Mouse (Mus musculus): ENCODE data around the gene Ppfibp1.

The Ppfibp1 gene

DNA sequence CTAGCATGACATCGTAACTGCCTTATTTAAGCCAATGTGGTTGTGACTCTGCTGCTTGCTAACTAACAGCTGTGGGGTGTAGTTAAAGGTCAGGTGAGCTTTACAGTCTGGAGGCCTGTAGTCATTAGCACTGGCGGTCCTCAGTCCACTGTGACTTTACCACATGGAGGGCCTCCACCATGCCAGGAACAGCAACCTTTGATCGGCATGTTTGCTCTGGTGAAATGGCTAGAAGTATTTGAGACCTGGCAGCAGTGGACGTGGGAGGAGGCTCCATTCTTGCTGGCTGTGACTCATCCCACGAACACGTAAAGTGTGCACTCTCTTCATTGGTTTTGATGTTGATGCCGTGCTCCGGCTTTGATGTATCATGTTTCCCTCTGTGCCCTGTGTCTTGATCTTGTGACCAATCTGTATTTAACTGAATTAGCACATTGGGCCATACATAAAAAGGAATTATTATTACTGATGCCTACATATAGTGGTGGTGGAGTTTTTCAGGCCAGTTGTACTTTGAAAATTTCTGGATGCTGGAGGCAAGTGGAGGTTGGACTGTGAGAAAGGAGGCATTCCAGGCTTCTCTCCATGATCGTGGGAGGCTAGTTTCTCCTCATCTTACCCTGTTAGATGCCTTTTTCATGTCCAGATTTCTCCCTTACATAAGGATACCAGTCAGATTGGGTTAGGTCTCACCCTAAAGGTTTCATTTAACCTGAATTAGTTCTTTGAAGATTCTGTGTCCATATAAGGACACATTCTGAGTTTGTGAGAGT, 71.8 kb downstream of the Ppfibp1 start:
- no peak for DNase-seq (ENCODE audit: low read depth)

DNA sequence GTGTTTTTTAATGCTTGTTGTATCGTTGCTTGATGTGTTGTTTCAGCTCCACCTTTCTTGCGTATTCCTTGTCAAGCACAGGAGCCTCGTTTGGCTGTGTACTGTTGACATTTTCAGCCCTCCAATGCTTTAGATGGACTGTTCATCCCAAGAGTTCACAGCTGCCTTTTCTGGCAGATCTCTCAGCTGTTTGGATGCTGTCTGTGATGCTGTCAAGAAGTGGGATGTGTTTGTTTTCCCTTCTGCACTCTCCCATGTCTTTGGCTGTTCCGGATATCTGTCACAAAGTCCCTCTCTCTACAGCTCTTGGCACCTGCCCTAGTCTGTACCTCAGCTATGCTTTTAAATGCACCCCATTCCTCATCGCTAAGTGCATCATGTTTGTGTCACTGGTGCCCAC, 72.7 kb downstream of the Ppfibp1 start:
- DNase-seq (ENCODE audit: low read depth): no peak

DNA sequence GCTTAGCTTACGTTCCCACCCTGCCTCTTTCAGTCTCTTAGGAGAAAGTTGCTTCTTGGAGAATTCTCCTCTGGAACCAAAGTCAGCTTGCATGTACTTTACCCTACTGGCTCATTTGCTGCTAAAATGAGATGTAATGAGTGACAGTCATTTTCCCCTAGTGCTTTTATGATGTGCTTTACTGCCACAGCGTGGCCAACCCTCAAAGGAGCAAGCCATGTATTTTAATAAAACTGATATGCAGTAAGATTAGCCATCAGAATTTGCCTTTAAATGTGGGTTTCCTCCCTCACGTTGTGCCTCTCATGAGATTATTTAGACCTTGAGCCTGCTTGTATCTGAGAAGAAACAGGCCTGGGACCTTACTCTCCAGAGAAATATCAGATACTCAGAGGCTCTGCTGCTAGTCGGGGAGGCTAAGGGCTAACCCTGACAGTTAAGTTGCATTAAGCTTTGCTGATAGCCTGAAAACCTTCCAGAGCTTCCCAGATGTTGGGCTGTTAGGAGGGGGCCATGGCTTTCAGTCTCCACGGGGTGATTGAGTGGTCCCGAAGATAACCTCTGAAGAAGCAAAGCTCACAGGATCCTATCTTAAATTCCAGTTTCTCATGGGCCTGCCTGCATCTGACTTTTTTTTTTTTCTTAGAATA, 73.7 kb downstream of the Ppfibp1 start:
- DNase-seq (ENCODE audit: low read depth): no peak

DNA sequence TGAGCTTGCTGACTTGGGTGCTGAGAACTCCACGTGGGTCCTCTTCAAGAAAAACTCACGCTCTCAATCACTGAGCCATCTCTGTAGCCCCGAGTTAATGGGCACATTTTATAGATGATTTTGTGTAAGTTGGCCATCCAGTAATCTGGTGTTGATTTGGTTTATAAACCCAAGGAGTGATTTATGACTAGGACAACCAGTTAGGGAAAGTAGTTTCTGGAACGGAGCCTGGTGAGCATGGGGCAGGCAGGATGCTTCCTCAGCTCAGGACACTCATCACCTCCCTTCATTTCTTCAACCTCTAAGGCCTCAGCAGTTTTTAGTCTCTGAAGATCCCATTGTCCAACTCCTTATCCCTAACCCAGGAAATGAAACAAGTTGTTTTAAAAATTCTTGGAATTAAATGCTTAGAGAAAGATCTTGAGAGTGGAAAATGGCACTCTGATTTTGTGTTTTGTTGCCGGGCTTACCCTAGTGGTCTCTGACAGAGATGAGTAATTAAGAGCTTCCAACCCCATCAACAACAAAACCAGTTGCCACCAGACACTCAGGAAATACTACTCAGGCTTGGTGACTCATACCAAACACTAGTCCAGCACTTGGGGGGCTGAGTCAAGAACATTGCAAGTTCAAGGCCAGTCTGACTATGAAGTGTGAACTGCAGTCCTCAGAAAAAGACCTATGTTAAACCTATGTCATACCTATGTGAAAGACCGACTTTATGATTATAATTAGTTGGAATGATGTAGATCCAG, 75.3 kb downstream of the Ppfibp1 start:
- no peak for DNase-seq (ENCODE audit: low read depth)

DNA sequence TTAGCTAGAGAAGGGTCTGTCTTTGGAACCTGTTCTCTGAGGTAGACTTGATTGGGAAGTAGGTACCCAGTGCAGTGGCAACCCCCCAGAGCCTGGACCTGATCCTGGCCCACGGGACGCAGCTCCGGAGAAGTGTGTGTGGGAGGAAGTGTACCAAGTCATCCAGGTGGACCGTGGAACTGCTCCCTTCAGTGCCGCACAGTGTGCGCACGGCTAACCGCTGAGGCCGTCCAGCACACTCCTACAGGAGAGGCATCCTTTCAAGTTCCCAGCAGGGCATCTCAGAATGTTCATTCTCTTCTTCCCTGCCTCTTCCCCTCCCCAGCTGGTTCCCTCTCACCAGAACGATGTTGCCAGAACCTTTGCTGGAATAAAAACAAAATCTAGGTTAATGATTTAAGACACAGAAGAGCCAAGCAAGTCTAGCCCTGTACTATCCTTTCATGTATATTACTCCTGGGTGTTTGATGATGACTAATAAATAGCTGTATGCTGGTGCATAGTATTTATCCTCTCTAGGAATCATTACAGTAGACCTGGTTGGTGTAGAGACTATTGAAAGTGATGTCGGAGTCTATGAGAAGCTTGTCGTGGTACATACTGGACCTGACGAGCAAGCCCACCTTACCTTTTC, 77.0 kb downstream of the Ppfibp1 start:
- DNase-seq (ENCODE audit: low read depth): no peak

DNA sequence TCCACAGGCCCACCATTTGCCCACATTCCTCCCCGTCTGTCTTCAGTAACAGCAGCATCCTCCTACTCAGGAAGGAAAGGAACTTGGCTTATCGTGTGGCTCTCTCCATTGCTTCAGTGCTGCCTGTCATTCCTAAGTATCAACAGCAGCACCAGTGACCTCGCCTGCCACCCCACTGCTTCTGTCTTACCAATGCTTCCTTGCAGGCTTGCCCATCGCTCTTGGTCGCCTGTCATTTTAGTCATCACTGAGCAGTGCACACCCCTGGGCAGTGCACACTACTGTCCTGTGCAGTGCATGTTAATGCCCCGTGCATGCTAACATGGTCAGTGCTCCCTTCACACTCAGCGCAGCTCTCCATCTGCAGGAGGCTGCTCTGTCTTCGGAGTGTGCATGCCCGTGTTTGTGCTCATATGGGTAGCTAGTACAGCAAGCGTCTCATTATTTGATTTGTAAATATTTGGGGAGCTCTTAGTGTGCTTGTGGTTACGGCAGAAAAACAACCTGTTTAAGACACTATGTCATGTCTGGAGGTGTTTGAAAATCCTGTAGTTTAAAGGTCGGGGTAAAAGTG, 78.2 kb downstream of the Ppfibp1 start:
- DNase-seq (ENCODE audit: low read depth): no peak

DNA sequence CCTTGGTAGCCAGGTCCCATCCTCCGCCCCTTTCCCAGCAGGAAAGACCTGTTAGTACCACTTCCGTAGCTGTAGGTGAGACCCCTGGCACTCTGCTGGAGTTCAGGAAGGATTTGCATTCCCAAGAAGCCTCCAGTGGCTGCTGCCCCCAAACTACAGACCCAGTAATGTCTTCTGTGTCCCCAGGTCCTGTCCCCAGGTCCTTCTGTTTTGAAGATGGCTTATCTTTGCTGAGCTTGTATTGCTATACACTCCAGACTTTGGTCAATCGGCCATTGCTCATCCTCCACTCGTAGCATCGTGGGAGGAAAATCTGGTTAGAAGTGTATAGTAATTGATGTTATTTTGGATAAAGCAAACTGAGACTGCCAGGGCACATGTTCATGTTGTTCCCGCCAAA, 79.5 kb downstream of the Ppfibp1 start:
- no peak for DNase-seq (ENCODE audit: low read depth)

DNA sequence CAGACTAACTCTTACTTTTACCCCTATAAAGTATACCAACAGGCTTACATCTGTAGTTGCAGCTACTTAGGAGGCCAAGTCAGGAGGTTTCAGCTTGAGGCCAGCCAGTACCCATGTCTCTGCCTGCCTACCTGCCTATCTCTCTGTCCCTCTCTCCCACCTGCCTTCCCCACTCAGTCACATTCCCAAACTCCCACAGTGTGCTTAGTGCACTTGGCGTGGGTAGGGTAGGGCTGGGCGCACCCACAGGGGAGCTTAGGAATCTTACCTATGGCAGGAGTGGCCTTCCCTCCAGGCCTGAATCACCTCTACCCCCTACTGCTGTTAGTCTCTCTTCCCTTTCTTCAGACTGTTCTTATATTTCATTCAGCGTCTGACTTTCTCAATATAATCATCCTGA, 82.5 kb downstream of the Ppfibp1 start:
- no peak for DNase-seq (ENCODE audit: low read depth)

DNA sequence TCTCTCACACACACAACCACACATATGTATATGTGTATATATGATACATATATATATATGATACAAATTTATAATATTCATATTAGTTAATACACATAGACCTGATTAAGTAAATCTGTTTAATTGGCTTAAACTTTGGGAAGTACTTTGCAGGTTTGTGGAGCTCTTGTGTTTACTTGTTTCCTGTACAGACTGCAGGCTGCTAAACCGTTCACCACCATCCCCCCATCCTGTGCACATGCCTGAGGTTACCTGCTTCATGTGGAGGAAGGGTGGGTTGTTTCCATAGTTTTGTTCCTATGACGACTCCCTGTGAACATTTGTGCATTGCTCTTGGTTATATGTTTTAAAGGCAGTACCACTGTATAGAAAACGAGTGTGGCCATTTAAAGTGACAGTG, 83.1 kb downstream of the Ppfibp1 start:
- DNase-seq (ENCODE audit: low read depth): no peak

DNA sequence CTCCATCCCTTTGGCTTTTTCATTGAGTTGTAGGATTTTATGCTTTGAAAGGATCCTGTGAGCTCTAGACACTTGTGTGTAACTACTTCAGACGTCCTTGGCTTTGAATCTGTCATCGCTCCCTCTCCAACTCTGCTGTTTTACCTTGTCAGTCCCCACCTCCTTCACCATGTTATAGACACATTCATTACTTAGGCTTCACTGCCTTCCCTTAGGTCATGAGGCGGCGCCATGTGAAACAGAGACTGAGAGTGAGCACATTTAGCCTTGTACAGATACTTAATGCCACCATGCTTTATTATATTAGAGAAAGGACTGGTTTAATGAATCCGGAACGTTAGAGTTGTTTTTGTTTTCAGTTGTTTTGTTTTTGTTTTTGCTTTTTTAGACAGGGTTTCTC, 83.7 kb downstream of the Ppfibp1 start:
- DNase-seq (ENCODE audit: low read depth): no peak

DNA sequence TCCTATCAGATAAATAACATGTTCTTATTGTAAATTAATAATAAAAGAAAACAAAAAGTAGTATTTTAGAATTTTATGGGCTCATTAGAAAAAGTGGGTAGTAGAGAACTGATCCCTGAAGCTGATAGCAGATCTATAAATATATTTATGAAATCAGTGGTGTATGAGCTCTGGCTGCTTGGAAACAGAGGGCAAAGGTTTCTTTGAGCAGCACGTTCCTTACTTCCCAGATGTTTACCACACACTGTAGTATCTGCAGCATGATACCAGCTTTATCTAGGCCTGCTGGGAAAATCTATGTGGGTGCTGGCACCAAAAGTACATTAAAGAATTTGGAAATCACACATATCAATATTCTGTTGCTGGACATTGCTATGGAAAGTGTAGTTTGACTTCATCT, 84.5 kb downstream of the Ppfibp1 start:
- DNase-seq (ENCODE audit: low read depth): no peak

DNA sequence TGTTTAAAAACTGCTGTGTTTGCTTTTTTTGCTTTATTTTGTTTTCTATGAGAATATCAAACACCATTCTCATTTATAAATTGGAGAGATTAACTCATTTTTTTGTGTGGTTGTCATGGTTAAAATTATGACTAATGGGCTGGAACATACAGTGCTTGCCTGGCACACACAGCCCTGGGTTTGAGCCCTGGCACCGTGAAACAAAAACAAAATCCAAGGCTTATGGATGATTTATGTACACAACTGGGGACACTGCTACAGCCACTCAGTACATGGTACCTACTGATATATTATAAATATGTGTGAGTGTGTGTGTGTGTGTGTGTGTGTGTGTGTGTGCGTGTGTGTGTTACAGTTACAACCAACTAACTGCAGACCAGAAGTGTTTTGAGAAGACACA, 85.1 kb downstream of the Ppfibp1 start:
- DNase-seq (ENCODE audit: low read depth): no peak

DNA sequence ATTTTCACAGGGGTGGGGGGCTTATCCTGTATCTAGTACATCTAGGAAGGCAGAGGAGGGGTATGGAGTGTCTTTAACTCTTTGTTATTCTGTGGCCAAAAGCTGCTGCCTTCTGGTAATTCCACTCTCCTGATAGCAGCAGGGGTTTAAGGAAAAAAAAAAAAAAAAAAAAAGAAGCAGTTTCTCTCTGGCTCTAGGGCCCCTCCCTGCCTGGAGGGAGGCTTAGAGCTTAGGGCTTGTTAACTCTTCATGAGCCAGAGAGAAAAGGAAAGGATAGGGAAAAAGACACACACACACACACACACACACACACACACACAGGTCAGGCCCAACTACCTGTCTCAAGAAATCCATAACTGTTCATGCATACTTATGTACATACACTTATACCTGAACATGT, 85.5 kb downstream of the Ppfibp1 start:
- DNase-seq (ENCODE audit: low read depth): no peak

DNA sequence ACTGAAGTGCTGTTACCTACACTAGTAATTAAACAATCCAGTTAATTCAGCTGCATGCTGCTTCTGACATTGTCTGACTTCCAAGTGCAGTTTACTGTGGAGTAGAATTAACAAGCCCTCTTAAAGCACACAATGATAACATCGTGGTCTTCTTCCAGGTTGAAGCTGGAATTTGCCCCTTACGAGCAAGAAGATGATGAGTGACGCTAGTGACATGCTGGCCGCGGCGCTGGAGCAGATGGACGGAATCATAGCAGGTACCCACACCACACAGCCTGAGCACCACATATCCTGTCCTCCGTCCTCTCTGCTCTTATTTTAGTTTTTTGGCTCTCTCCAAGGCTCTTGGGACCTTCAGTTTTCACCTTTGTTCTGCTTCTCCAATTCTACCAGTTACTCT, 88.2 kb downstream of the Ppfibp1 start:
- DNase-seq (ENCODE audit: low read depth): no peak

DNA sequence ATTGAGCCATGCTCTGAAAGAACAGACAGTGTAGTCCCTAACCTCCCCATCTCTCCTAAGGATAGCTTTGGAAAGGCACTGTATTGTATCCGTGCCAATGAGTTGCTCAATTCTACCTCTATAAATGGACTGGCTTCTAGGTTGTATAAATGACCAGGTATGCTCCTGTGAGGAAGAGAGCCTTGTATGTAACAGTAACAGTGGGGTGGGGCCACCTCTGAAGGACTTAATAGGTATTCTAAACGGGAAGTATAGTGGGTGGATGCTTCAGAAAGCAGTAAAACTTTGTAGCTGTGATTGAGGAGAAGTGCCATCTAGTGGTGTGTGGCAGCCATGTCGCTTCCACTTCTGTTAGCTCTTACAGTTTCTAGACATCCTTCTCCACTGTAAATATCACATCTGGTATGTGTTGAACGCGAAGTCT, 90.4 kb downstream of the Ppfibp1 start:
- no peak for DNase-seq (ENCODE audit: low read depth)

DNA sequence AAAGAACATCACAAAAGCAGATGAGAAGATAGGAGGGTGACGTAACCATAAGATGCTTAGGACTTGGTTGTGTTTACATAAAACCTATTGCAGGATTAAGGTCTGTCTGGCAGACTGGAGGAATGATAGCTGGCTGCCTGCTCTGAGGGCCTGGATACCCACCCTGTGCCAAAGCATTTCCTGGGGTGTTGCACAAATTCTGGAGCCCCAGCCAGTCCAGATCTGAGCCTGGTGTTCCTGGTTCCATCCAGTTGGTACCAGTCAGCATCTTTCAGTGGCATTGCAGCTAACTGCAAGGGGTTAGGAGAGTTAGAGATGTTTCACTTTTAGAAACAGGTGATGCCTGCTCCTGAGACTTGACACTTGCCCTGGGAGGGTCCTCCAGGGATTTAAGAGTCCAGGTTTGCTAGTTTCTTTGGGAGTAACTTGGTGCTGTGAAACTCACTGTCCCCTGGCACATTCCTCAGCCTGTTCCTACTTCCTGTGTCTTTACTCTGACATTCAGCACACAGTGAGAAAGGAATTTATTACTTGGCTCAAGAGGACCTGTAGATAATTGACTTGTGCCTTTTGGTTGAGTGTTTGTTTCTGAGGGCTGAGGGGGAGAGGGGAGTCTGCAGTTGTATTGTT, 90.9 kb downstream of the Ppfibp1 start:
- DNase-seq (ENCODE audit: low read depth): no peak

DNA sequence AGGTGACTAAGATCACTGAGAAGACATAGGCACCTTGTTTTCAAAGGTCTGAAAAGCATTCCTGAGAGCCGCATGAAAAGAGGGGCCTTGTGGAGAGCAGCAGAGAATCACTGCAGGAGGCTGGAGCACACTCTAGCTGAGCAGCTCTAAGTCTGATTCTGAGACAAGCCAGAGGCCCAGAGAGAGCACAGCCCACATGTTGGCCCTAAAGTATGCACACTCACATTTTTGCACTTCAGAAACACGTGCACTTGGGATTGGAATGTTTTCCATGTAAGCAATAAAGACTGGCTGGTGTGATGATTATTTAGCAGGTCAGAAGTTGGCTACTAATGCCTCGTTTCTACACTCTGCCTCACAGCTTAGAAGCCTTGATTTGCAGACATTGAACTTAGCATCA, 91.7 kb downstream of the Ppfibp1 start:
- DNase-seq (ENCODE audit: low read depth): no peak

DNA sequence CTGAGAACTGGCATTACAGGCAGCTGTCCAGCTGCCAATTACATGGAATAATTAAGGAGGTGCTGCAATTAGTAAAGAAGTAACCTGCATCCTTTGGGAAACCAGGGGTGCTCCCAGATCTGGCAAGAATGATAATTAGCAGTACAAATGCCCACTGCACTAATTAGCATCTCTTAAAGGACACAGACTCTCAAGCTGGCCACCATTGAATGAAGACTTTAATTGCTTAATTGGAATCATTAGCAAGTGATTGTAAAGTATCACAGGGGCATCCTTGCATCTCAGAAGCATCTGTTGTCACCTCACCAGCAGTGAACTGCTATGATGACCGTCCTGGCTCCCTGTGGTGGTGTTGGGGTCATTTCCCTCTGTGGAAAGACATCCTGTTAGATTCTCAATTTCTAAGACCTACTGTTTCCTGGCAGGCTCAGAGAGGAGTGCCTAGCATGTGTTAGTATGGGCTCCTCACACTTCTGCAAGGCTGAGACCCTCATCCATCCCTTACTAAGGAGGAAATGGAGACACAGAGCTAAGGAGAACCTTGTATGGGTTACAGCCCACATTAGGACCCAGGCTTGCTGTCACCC, 93.1 kb downstream of the Ppfibp1 start:
- DNase-seq (ENCODE audit: low read depth): no peak

DNA sequence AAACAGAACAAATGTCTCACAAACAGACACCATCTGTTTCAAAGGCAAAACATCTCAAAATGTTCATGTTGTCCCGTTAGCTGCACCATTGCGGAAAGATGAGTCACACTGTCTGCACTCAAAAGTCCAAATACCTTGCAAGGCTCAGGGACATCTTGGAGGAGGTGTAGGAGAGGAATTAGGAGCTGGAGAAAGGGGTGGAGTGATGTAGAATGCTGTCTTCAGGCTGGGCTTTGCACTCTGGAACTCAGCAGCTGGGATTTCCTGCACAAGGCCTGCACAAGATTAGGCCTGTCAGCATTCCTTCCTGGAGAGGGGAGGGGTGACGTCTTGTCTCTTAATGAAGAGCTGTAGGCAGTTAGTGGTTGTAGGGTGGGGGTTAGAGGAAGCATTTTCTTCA, 96.3 kb downstream of the Ppfibp1 start:
- DNase-seq (ENCODE audit: low read depth): no peak

DNA sequence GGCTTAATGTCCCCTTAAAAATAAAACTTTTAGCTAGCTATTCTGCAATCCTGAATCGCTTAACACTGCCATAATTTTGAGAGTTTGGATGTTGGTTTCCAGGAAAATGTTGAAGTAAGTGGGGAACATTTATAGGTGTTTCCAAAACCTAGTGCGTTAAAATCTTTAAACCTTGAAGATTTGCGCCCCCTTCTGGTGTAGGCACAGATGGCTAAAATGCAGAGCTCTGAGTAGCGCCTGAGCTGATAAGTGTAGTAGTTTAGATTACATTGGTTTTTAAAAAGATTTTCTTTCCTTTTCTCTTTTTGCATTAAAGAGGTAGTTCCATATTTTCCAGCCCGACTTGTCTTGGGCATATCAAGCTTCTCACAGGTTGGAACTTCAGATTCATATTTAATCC, 105.9 kb downstream of the Ppfibp1 start:
- DNase-seq (ENCODE audit: low read depth): peak; percentile 46

DNA sequence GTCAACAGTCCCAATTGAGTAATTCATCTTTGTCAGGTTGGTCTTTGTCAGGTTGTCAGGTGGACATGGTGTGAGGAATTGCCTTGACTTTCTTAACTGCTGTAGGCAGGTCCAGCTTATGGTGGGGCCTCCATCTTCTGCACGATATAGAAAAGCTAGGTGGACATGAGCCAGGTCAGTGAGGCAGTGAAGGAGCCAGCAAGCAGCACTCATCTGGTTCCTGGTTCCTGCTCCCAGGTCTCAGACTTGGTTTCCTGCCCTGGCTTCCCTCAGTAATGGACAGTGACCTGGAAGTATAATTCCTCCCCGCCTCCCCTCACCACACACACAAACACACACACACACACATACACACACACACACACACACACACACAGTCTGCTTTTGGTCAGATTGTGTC, 107.1 kb downstream of the Ppfibp1 start:
- no peak for DNase-seq (ENCODE audit: low read depth)

DNA sequence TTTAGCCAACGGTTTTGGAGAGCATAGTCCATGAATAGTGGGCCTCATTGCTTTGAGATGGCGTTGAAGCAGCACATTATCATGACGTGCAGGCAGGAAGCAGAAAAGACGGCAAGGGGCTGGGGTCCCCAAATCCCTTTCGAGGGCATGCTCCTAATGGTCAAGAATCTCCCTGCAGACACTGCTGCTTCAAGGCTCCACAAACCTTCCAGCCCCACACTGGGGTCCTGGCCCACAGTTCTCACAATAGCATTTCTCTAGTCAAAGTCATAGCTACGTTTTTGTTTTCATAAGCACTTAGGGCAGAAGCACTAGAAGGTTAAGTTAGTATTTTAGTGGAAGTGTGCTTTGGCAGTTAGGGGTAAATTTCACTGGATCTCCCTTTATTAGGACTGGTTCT, 107.6 kb downstream of the Ppfibp1 start:
- no peak for DNase-seq (ENCODE audit: low read depth)
